Mouse (Mus musculus) midbrain, postnatal 0 days (tissue): ENCODE data around the gene Dnlz. TPM values are rescaled to one million over a fixed set of nuclear protein-coding genes. Genes with fewer than 3 reads are reported as not detected.

Source experiments
- ATAC-seq: fragments of 200-750 bp; cut with Nextera tagmentation; 2 replicates; pipeline ENCODE4 v1.8.0; 2017; ENCODE audit warnings: moderate number of reproducible peaks, mild to moderate bottlenecking, moderate TSS enrichment, moderate library complexity; ENCODE audit not compliant: low FRiP score
- DNase-seq: peaks from one replicate; pipeline ENCODE4 v3.0.0-alpha.2; 2015; ENCODE audit warnings: low spot score
- H3K27ac ChIP-seq: fragments of 300-500 bp; sonication (generic); 2 replicates; pipeline ENCODE4 v1.5.1; 2014; ENCODE audit warnings: low read depth, mild to moderate bottlenecking, low read length, mixed read lengths
- H3K27me3 ChIP-seq: fragments of 300-500 bp; sonication (generic); 2 replicates; pipeline ENCODE4 v1.6.1; 2014; ENCODE audit warnings: low read length, control low read depth, mixed read lengths; ENCODE audit not compliant: insufficient read depth
- H3K36me3 ChIP-seq: fragments of 300-500 bp; sonication (generic); 2 replicates; pipeline ENCODE4 v1.6.1; 2014; ENCODE audit warnings: low read length, control low read depth, mixed read lengths; ENCODE audit not compliant: insufficient read depth
- H3K4me1 ChIP-seq: fragments of 300-500 bp; sonication (generic); 2 replicates; pipeline ENCODE4 v1.6.1; 2014; ENCODE audit warnings: mild to moderate bottlenecking, control low read depth, antibody characterized with exemption, low read length, mixed read lengths; ENCODE audit not compliant: insufficient read depth
- H3K4me2 ChIP-seq: fragments of 300-500 bp; sonication (generic); 2 replicates; pipeline ENCODE4 v1.6.1; 2014; ENCODE audit warnings: low read depth, mild to moderate bottlenecking, low read length, mixed read lengths; ENCODE audit not compliant: poor library complexity, severe bottlenecking
- H3K4me3 ChIP-seq: fragments of 300-500 bp; sonication (generic); 2 replicates; pipeline ENCODE4 v1.5.1; 2014; ENCODE audit warnings: low read depth, mild to moderate bottlenecking, low read length, moderate library complexity
- H3K9ac ChIP-seq: fragments of 300-500 bp; sonication (generic); replicated peaks from 2 replicates; pipeline ENCODE4 v1.6.1; 2014; ENCODE audit warnings: mild to moderate bottlenecking, low read length, moderate library complexity, mixed read lengths; ENCODE audit not compliant: poor library complexity, severe bottlenecking
- H3K9me3 ChIP-seq: fragments of 300-500 bp; sonication (generic); 2 replicates; pipeline ENCODE4 v1.6.1; 2016; ENCODE audit warnings: low read length, control low read depth
- CTCF ChIP-seq: IDR thresholded peaks from 2 replicates; pipeline ENCODE4 v1.5.1; 2016; ENCODE audit warnings: antibody characterized with exemption, mild to moderate bottlenecking
- WGBS: fragments of 180-500 bp; shearing (Covaris S2); extraction: QIAGEN DNeasy Blood & Tissue Kit; methylation state at CpG from one replicate; pipeline ENCODE4 v1.1.7; 2014; 5-methylcytosine and 5-hydroxymethylcytosine counted together
- polyA plus RNA-seq: library from polyadenylated mRNA; unstranded; fragments of >200 nt; fragmentation: Nextera tagmentation; extraction: Ambion mirVana; gene quantifications from 2 replicates; pipeline ENCODE4 v1.2.1, GENCODE M21; 2015
- total RNA-seq: library from RNA; depleted of rRNA; stranded (reverse); fragments of >200 nt; gene quantifications from 2 replicates; pipeline ENCODE4 v1.2.3, GENCODE M21; 2014; rRNA removed

The Dnlz gene
- total and polyA plus RNA-seq, 2 experiments from 2014 or later = 24.1 to 27.4 TPM

- Histone ChIP-seq H3K9ac (no peak overlapping the region), H3K4me1 (peaks cover 20% of the 10 kb centered on the region), H3K9me3 (no peaks in the 10 kb centered on the region), H3K36me3 (no peaks in the 10 kb centered on the region), H3K27ac (no peak overlapping the region), H3K4me2 (no peak overlapping the region), H3K4me3 (no peak overlapping the region), H3K27me3 (no peaks in the 10 kb centered on the region)
- DNase-seq = no peak
- 87% methylated on average over 10 of the region's 10 CpGs for WGBS
- TF ChIP-seq CTCF = no peak
- ATAC-seq = no peak
Observed at GRCm38 (mm10) chr2:26302005-26302503, 49.9 kb downstream of the Dnlz start.

DNA sequence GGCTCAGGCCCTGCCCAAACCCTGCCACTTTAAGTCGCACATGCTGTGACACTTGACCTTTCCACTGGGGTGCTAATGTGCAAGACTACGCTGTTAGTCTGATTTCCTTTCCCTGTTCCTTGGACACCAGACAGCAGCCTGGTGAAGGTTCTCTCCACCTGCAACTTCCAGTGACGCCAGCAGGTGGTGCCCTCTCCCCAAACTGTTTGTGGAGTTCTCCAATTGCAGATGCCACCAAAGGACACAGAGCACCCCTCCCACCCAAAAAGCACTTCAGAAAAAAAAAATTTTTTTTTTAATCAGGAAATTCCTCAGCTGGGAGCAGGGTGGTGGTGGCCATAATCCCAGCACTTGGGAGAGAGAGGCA, 51.1 kb downstream of the Dnlz start:
- H3K4me1 ChIP-seq = peaks cover 20% of the 10 kb centered on the region
- H3K27ac ChIP-seq = peak overlapping the region; percentile 85; the same call in 1 of the 2 replicates
- no peaks in the 10 kb centered on the region for H3K36me3 ChIP-seq
- H3K9ac ChIP-seq = 0 out of 2 replicates have a peak overlapping the region, but pooled peaks have one; percentile 9
- no peak for ATAC-seq
- H3K27me3 ChIP-seq = no peaks in the 10 kb centered on the region
- peak; percentile 91 for DNase-seq
- WGBS = 0% methylated on average over 3 of the region's 3 CpGs
- H3K9me3 ChIP-seq = no peaks in the 10 kb centered on the region
- TF ChIP-seq CTCF = peak; percentile 94
- no peak overlapping the region for H3K4me3 ChIP-seq
- no peak overlapping the region for H3K4me2 ChIP-seq

- Histone ChIP-seq H3K9me3 (no peaks in the 10 kb centered on the region), H3K4me1 (peaks cover 20% of the 10 kb centered on the region), H3K4me2 (no peak overlapping the region; the same call in 1 of the 2 replicates), H3K36me3 (no peaks in the 10 kb centered on the region), H3K9ac (0 out of 2 replicates have a peak overlapping the region, but pooled peaks have one; percentile 9), H3K27ac (peak overlapping the region; percentile 85), H3K4me3 (no peak overlapping the region), H3K27me3 (no peaks in the 10 kb centered on the region)
- no peak for ATAC-seq
- 41% methylated on average over 5 of the region's 5 CpGs for WGBS
- no peak for DNase-seq
- no peak for TF ChIP-seq CTCF
Observed at GRCm38 (mm10) chr2:26300161-26300807, 51.6 kb downstream of the Dnlz start.

DNA sequence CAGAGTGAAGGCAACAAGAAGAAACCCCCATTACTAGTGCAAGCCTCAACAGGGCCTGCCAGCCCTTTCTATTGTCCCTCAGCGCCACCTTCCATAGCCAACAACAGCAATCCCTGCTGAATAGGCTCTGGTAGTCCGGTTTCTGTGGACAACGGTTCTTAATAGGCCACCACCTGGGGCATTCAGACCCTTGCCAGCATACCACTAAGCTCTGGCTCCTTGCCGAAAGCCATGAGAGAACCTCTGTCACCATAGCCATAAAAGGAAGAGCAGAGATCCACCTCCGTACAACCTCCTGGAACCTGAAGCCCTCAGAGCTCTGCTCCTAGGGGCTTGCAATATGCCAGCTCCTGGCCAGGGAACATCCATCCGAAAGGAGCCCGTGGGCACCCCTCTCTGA, 52.6 kb downstream of the Dnlz start:
- DNase-seq (peak; percentile 60), ATAC-seq (peak; percentile 0; the same call in 1 of the 2 replicates)
- Histone ChIP-seq H3K36me3 (no peaks in the 10 kb centered on the region), H3K27ac (peak overlapping the region; percentile 85), H3K27me3 (no peaks in the 10 kb centered on the region), H3K4me3 (no peak overlapping the region), H3K4me1 (peaks cover 20% of the 10 kb centered on the region), H3K4me2 (no peak overlapping the region), H3K9me3 (no peaks in the 10 kb centered on the region), H3K9ac (0 out of 2 replicates have a peak overlapping the region, but pooled peaks have one; percentile 30)
- WGBS = 22% methylated on average over 7 of the region's 7 CpGs
- TF ChIP-seq CTCF = no peak

GRCm38 (mm10) chr2:26298856-26299230, 53.1 kb downstream of the Dnlz start:
- Histone ChIP-seq H3K4me1 (peaks cover 20% of the 10 kb centered on the region), H3K9ac (peak overlapping the region; percentile 30; the same call in 1 of the 2 replicates), H3K27me3 (no peaks in the 10 kb centered on the region), H3K36me3 (no peaks in the 10 kb centered on the region), H3K27ac (peak overlapping the region; percentile 85), H3K4me2 (peak overlapping the region; percentile 13; the same call in 1 of the 2 replicates), H3K4me3 (no peak overlapping the region), H3K9me3 (no peaks in the 10 kb centered on the region)
- TF ChIP-seq CTCF = no peak
- WGBS = 6% methylated on average over 4 of the region's 4 CpGs
- DNase-seq (peak; percentile 41), ATAC-seq (peak; percentile 26; the same call in 1 of the 2 replicates)

GRCm38 (mm10) chr2:26298208-26298855, 53.6 kb downstream of the Dnlz start:
- H3K36me3 ChIP-seq = no peaks in the 10 kb centered on the region
- peak overlapping the region; percentile 13 for H3K4me2 ChIP-seq
- no peak overlapping the region for H3K4me3 ChIP-seq
- peak; percentile 85 for DNase-seq
- TF ChIP-seq CTCF = peak; percentile 65
- peaks cover 20% of the 10 kb centered on the region for H3K4me1 ChIP-seq
- no peaks in the 10 kb centered on the region for H3K27me3 ChIP-seq
- no peaks in the 10 kb centered on the region for H3K9me3 ChIP-seq
- H3K27ac ChIP-seq = peak overlapping the region; percentile 85
- peak overlapping the region; percentile 30; the same call in 1 of the 2 replicates for H3K9ac ChIP-seq
- WGBS = 1% methylated on average over 10 of the region's 10 CpGs
- peak; percentile 80 for ATAC-seq

Other genes starting within 250 kb of the Dnlz start
- gene Nacc2, start 228.9 kb downstream of the Dnlz start, total RNA-seq = 35.2 and 40.7 TPM in 2 replicates
- gene Nacc2, start 228.9 kb downstream of the Dnlz start, polyA plus RNA-seq = 21.4 and 23.9 TPM in 2 replicates
- 0.38 TPM in 1 of 2 replicates, not detected in the other for gene Lhx3, start 143.8 kb downstream of the Dnlz start, total RNA-seq
- gene Lhx3, start 143.8 kb downstream of the Dnlz start, polyA plus RNA-seq = 0.12 TPM in 1 of 2 replicates, not detected in the other
- gene Qsox2, start 114.6 kb downstream of the Dnlz start, total RNA-seq = 19.2 and 25.6 TPM in 2 replicates
- 8.4 and 9.9 TPM in 2 replicates for gene Qsox2, start 114.6 kb downstream of the Dnlz start, polyA plus RNA-seq
- 2.8 and 3.7 TPM in 2 replicates for gene Ccdc187, start 57.6 kb downstream of the Dnlz start, total RNA-seq
- 0.16 and 0.23 TPM in 2 replicates for gene Ccdc187, start 57.6 kb downstream of the Dnlz start, polyA plus RNA-seq
- gene Gpsm1, start 36.6 kb downstream of the Dnlz start, total RNA-seq = 286 and 298 TPM in 2 replicates
- gene Gpsm1, start 36.6 kb downstream of the Dnlz start, polyA plus RNA-seq = 162 and 163 TPM in 2 replicates
- 7.0 and 11.9 TPM in 2 replicates for gene Card9, start 8.8 kb upstream of the Dnlz start, total RNA-seq
- gene Card9, start 8.8 kb upstream of the Dnlz start, polyA plus RNA-seq = 1.4 and 1.6 TPM in 2 replicates
- 44.7 and 66.4 TPM in 2 replicates for gene Snapc4, start 28.5 kb upstream of the Dnlz start, total RNA-seq
- 27.8 and 29.1 TPM in 2 replicates for gene Snapc4, start 28.5 kb upstream of the Dnlz start, polyA plus RNA-seq
- 157 and 162 TPM in 2 replicates for gene Entr1, start 37.2 kb upstream of the Dnlz start, total RNA-seq
- 144 and 156 TPM in 2 replicates for gene Entr1, start 37.2 kb upstream of the Dnlz start, polyA plus RNA-seq
- gene Pmpca, start 37.2 kb upstream of the Dnlz start, total RNA-seq = 64.8 and 71.1 TPM in 2 replicates
- gene Pmpca, start 37.2 kb upstream of the Dnlz start, polyA plus RNA-seq = 85.1 and 91.9 TPM in 2 replicates
- 29.0 and 32.2 TPM in 2 replicates for gene Inpp5e, start 57.1 kb upstream of the Dnlz start, total RNA-seq
- 16.5 and 18.2 TPM in 2 replicates for gene Inpp5e, start 57.1 kb upstream of the Dnlz start, polyA plus RNA-seq
- gene Sec16a, start 93.1 kb upstream of the Dnlz start, total RNA-seq = 63.3 and 76.7 TPM in 2 replicates
- gene Sec16a, start 93.1 kb upstream of the Dnlz start, polyA plus RNA-seq = 9.9 and 12.6 TPM in 2 replicates
- 48.9 and 65.8 TPM in 2 replicates for gene Notch1, start 164.6 kb upstream of the Dnlz start, total RNA-seq
- gene Notch1, start 164.6 kb upstream of the Dnlz start, polyA plus RNA-seq = 6.8 and 7.6 TPM in 2 replicates
- 69.9 and 83.0 TPM in 2 replicates for gene Egfl7, start 227.9 kb upstream of the Dnlz start, total RNA-seq
- 63.2 and 70.9 TPM in 2 replicates for gene Egfl7, start 227.9 kb upstream of the Dnlz start, polyA plus RNA-seq
- not detected in 2 replicates for gene Gm20532, start 234.5 kb upstream of the Dnlz start, total RNA-seq
- 0.25 TPM in 1 of 2 replicates, not detected in the other for gene Gm20532, start 234.5 kb upstream of the Dnlz start, polyA plus RNA-seq